Mouse (Mus musculus): ENCODE results near the gene Madcam1. TPM values are rescaled to one million over a fixed set of nuclear protein-coding genes. Genes with fewer than 3 reads are reported as not detected.

The Madcam1 gene
- polyA plus RNA-seq, 1 experiment from 2014 or later = 2.7 TPM

DNA sequence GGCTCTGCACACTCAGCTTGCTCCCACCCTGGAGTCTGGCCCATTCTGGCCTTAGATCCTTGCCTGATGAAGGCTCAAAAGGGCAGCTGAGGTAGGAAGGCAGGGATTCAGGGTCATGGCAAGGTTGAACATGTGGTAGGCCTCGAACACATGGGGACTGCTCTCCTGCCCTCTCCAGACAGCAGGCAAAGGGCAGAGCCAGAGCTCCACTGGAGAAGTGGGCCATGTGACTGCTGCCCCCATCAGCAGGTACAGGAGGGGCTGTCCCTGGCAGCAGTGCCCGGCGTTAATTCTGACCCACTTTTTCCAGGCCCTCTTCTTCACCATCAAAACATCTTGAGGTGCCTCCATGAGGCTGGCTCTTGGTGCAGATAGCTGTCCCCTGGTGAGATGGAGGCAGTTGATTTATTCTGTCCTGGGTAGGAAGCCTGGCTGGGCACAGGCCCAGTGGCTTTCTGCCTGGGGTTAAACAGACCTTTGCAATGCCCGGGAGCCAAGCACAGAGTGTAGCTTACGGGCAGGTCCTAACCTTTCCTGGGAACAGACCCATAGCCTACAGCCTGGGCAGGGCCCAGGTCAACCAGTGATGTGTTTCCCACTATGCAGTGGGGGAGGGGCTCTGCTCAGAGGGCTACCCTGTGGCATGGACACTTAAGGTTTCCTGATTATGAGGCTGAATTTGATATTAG lies 42.2 kb downstream of the Madcam1 start:
- Histone ChIP-seq H3K36me3 (peaks cover 51% of the 10 kb centered on the region), H3K27ac (no peak overlapping the region), H3K4me2 (peak overlapping the region; percentile 86), H3K27me3 (no peaks in the 10 kb centered on the region), H3K9ac (peak overlapping the region; percentile 91; the same call in 1 of the 2 replicates), H3K4me1 (peaks cover 41% of the 10 kb centered on the region), H3K4me3 (replicated peaks) (peak overlapping the region; percentile 82), H3K9me3 (replicated peaks) (no peaks in the 10 kb centered on the region)
- WGBS = 71% methylated on average over 5 of the region's 5 CpGs
- no peak for ATAC-seq (replicated peaks; ENCODE audit: low FRiP score)

DNA sequence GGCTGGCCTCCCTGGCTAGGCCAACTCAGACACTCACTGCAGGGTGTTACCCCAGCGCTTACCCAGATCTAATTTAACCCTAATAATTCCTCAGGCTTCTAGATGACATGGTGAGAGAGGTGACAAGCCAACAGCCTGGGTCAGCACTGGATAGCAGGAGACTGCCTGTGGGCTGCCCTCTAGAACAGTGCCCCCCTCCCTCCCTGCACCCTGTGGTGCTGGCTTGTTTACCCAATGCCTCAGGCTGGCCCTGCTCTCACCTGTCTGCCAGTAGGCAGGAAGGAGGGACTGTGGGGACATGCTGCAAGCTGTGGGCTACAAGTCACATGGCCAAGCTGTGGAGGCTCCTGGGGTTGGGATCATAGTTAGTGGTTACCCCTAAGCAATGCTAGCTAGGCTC lies 42.8 kb downstream of the Madcam1 start:
- WGBS = 90% methylated on average over 1 of the region's 1 CpGs
- H3K36me3 ChIP-seq = peaks cover 57% of the 10 kb centered on the region
- ATAC-seq (replicated peaks; ENCODE audit: low FRiP score) = no peak

DNA sequence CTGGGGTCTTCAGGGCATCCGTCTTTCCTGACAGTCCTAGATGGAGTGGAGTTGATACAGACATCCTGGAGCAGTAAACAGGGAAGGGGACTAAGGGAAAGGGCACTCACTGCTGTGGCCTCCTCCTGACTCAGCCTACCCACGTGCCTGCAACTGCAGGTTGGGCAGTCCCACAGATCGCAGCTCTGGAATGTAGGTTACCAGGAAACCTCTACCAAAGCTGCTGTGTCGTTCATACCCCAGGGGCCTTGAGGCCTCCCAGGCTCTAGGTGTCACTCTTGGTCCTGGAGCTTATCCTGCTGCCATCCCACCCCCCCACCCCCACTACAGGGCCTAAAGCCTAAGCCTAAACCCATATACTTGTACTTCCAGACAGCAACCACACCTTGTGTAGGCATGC lies 43.4 kb downstream of the Madcam1 start:
- H3K27ac ChIP-seq = no peak overlapping the region
- H3K9me3 ChIP-seq (replicated peaks) = no peaks in the 10 kb centered on the region
- no peak overlapping the region for H3K4me3 ChIP-seq (replicated peaks)
- H3K9ac ChIP-seq = 0 out of 2 replicates have a peak overlapping the region, but pooled peaks have one; percentile 11
- no peak for ATAC-seq (replicated peaks; ENCODE audit: low FRiP score)
- peaks cover 58% of the 10 kb centered on the region for H3K36me3 ChIP-seq
- no peak overlapping the region for H3K4me2 ChIP-seq
- peaks cover 39% of the 10 kb centered on the region for H3K4me1 ChIP-seq
- 68% methylated on average over 4 of the region's 4 CpGs for WGBS
- no peaks in the 10 kb centered on the region for H3K27me3 ChIP-seq

More for the DNA sequence above, 42.8 kb downstream of the Madcam1 start:
- Histone ChIP-seq H3K4me2 (no peak overlapping the region), H3K27ac (no peak overlapping the region), H3K9me3 (replicated peaks) (no peaks in the 10 kb centered on the region), H3K9ac (0 out of 2 replicates have a peak overlapping the region, but pooled peaks have one; percentile 11), H3K4me1 (peaks cover 39% of the 10 kb centered on the region), H3K27me3 (no peaks in the 10 kb centered on the region), H3K4me3 (replicated peaks) (no peak overlapping the region)

DNA sequence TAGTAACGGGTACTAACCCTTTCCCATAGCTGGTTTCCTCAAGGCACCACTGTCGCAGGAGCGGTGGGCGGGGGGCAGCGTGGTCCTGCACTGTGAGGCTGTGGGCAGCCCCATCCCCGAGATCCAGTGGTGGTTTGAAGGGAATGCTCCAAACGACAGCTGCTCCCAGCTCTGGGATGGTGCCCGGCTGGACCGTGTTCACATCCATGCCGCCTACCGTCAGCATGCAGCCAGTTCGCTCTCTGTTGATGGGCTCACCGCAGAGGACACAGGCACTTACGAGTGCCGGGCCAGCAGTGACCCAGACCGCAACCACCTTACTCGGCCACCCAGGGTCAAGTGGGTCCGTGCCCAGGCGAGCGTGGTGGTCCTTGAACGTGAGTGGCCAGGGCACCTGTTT lies 44.3 kb downstream of the Madcam1 start:
- Histone ChIP-seq H3K9ac (no peak overlapping the region), H3K4me1 (peaks cover 37% of the 10 kb centered on the region), H3K27ac (no peak overlapping the region), H3K4me2 (no peak overlapping the region), H3K9me3 (replicated peaks) (no peaks in the 10 kb centered on the region), H3K4me3 (replicated peaks) (no peak overlapping the region), H3K27me3 (no peaks in the 10 kb centered on the region), H3K36me3 (peaks cover 58% of the 10 kb centered on the region)
- ATAC-seq (replicated peaks; ENCODE audit: low FRiP score) = no peak
- WGBS = 90% methylated on average over 21 of the region's 21 CpGs

GRCm38 (mm10) chr10:79709307-79709706 lies 44.9 kb downstream of the Madcam1 start:
- H3K36me3 ChIP-seq = peaks cover 58% of the 10 kb centered on the region
- WGBS = 77% methylated on average over 7 of the region's 7 CpGs
- no peak for ATAC-seq (replicated peaks; ENCODE audit: low FRiP score)

DNA sequence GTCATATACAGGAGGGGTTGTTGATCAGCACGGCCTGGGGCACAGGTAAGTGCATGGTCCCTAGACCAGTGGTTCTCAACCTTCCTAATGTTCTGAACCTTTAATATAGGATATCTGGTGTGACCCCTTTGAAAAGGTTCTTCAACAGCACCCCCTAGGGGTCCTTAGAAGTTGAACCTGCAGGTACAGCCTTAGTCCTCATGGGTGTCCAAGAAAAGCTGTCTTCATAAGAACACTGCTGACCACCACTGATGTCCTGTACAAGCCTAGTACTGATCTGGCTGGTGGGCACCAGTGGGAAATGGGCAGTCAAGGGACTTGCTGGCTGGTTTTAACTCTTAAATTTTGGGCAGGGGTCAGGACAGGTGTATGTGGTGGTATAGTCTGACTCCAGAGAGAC lies 47.7 kb downstream of the Madcam1 start:
- Histone ChIP-seq H3K27me3 (peaks cover 33% of the 10 kb centered on the region), H3K9ac (no peak overlapping the region), H3K4me2 (no peak overlapping the region), H3K27ac (no peak overlapping the region), H3K9me3 (replicated peaks) (no peaks in the 10 kb centered on the region), H3K36me3 (peaks cover 49% of the 10 kb centered on the region), H3K4me1 (peaks cover 22% of the 10 kb centered on the region), H3K4me3 (replicated peaks) (no peak overlapping the region)
- ATAC-seq (replicated peaks; ENCODE audit: low FRiP score) = peak; percentile 9; the same call in 1 of the 2 replicates
- 82% methylated on average over 1 of the region's 1 CpGs for WGBS

More at GRCm38 (mm10) chr10:79709307-79709706, 44.9 kb downstream of the Madcam1 start:
- peaks cover 34% of the 10 kb centered on the region for H3K4me1 ChIP-seq
- H3K9ac ChIP-seq = no peak overlapping the region
- peaks cover 6% of the 10 kb centered on the region; the same call in 1 of the 2 replicates for H3K27me3 ChIP-seq
- H3K4me3 ChIP-seq (replicated peaks) = no peak overlapping the region
- H3K4me2 ChIP-seq = no peak overlapping the region
- H3K9me3 ChIP-seq (replicated peaks) = no peaks in the 10 kb centered on the region
- H3K27ac ChIP-seq = no peak overlapping the region

- Histone ChIP-seq H3K27me3 (peaks cover 39% of the 10 kb centered on the region), H3K9ac (no peak overlapping the region), H3K9me3 (replicated peaks) (no peaks in the 10 kb centered on the region), H3K4me2 (no peak overlapping the region), H3K4me3 (replicated peaks) (no peak overlapping the region), H3K4me1 (peaks cover 22% of the 10 kb centered on the region), H3K27ac (no peak overlapping the region), H3K36me3 (peaks cover 45% of the 10 kb centered on the region)
- peak; percentile 28; the same call in 1 of the 2 replicates for ATAC-seq (replicated peaks; ENCODE audit: low FRiP score)
- 14% methylated on average over 5 of the region's 6 CpGs for WGBS
Observed at GRCm38 (mm10) chr10:79712499-79713126, 48.3 kb downstream of the Madcam1 start.

DNA sequence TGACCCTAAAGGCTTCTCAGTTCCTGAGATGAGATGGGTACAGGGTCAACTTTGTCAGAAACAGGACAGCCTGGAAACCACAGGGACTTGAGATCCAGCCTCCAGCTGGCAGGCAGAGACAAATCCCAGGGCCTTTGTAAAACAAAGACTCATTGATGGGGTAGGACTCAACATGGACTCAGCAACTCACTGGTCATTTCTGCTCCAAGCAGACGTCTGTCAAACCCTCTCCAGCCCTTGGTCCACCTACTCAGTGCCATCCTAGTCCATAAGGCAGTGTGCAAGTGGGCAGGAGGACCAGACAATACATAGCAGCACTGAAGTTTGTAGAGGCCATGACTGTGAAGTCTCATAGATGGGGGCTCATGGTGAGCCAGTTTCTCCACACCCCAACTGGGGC lies 48.8 kb downstream of the Madcam1 start:
- Histone ChIP-seq H3K27me3 (peaks cover 44% of the 10 kb centered on the region), H3K27ac (no peak overlapping the region), H3K4me3 (replicated peaks) (no peak overlapping the region), H3K9ac (no peak overlapping the region), H3K4me2 (no peak overlapping the region), H3K4me1 (peaks cover 23% of the 10 kb centered on the region), H3K36me3 (peaks cover 39% of the 10 kb centered on the region), H3K9me3 (replicated peaks) (no peaks in the 10 kb centered on the region)
- 40% methylated on average over 1 of the region's 1 CpGs for WGBS
- no peak for ATAC-seq (replicated peaks; ENCODE audit: low FRiP score)

- Histone ChIP-seq H3K4me2 (no peak overlapping the region), H3K9me3 (replicated peaks) (no peaks in the 10 kb centered on the region), H3K36me3 (peaks cover 22% of the 10 kb centered on the region), H3K27ac (no peak overlapping the region), H3K4me3 (replicated peaks) (no peak overlapping the region), H3K27me3 (peaks cover 63% of the 10 kb centered on the region), H3K9ac (no peak overlapping the region), H3K4me1 (peaks cover 19% of the 10 kb centered on the region)
- no peak for ATAC-seq (replicated peaks; ENCODE audit: low FRiP score)
- 63% methylated on average over 4 of the region's 4 CpGs for WGBS
Observed at GRCm38 (mm10) chr10:79714996-79715395, 50.6 kb downstream of the Madcam1 start.

- Histone ChIP-seq H3K4me3 (replicated peaks) (peak within 1 kb of the TSS; percentile 59), H3K27ac (no peak within 1 kb of the TSS), H3K36me3 (peaks cover 8% of the 10 kb centered on the region), H3K9me3 (replicated peaks) (no peaks in the 10 kb centered on the region), H3K4me2 (peak within 1 kb of the TSS; percentile 95), H3K9ac (peak within 1 kb of the TSS; percentile 18; the same call in 1 of the 2 replicates), H3K27me3 (peaks cover 70% of the 10 kb centered on the region), H3K4me1 (peaks cover 19% of the 10 kb centered on the region)
- 2% methylated on average over 68 of the region's 91 CpGs for WGBS
- ATAC-seq (replicated peaks; ENCODE audit: low FRiP score) = peak; percentile 38; the same call in 1 of the 2 replicates
Observed at GRCm38 (mm10) chr10:79716254-79716987, 52.1 kb downstream of the Madcam1 start, which contains the start of gene Hcn2. TSS of gene Hcn2 (plus strand) at chr10:79716634.

GRCm38 (mm10) chr10:79716988-79717355 lies 52.6 kb downstream of the Madcam1 start:
- H3K36me3 ChIP-seq = peaks cover 2% of the 10 kb centered on the region
- peak overlapping the region; percentile 95 for H3K4me2 ChIP-seq
- H3K27ac ChIP-seq = no peak overlapping the region
- WGBS = 1% methylated on average over 42 of the region's 44 CpGs
- peak overlapping the region; percentile 59 for H3K4me3 ChIP-seq (replicated peaks)
- H3K9ac ChIP-seq = peak overlapping the region; percentile 18; the same call in 1 of the 2 replicates
- H3K9me3 ChIP-seq (replicated peaks) = no peaks in the 10 kb centered on the region
- H3K4me1 ChIP-seq = peaks cover 19% of the 10 kb centered on the region
- peaks cover 70% of the 10 kb centered on the region for H3K27me3 ChIP-seq
- ATAC-seq (replicated peaks; ENCODE audit: low FRiP score) = no peak

Data from kidney, embryonic 15.5 days (tissue).